Mouse (Mus musculus): ENCODE data around the gene Disc1. TPM values are rescaled to one million over a fixed set of nuclear protein-coding genes. Genes with fewer than 3 reads are reported as not detected.
A peak's percentile ranks its signal among the peaks of the same experiment; 100 is the strongest.

The Disc1 gene
- polyA plus RNA-seq, 1 experiment from 2014 or later = 0.96 TPM

- no peak for DNase-seq (ENCODE audit: low spot score)
- H3K4me3 ChIP-seq (ENCODE audit: low read depth, low read length) = no peak overlapping the region
- no peaks in the 10 kb centered on the region for H3K27me3 ChIP-seq (ENCODE audit: control insufficient read depth, insufficient read depth, low read length)
- H3K27ac ChIP-seq (replicated peaks; ENCODE audit: low read depth, low read length) = no peak overlapping the region
- no peaks in the 10 kb centered on the region for H3K36me3 ChIP-seq (ENCODE audit: control insufficient read depth, insufficient read depth, low read length)
- H3K9me3 ChIP-seq (ENCODE audit: control insufficient read depth, low read length) = no peaks in the 10 kb centered on the region
- H3K9ac ChIP-seq (ENCODE audit: low read length) = no peak overlapping the region
- no peaks in the 10 kb centered on the region for H3K4me1 ChIP-seq (ENCODE audit: control insufficient read depth, insufficient read depth, low read length)
- ATAC-seq (ENCODE audit: insufficient number of reproducible peaks, low FRiP score, low TSS enrichment, low read depth) = no peak
- H3K4me2 ChIP-seq (ENCODE audit: low read depth, severe bottlenecking) = no peak overlapping the region
- WGBS = 93% methylated on average over 4 of the region's 4 CpGs
These were observed 72.5 kb downstream of the Disc1 start for GRCm38 (mm10) chr8:125126482-125126881.

GRCm38 (mm10) chr8:125127621-125128020 is 73.6 kb downstream of the Disc1 start:
- H3K9me3 ChIP-seq (ENCODE audit: control insufficient read depth, low read length) = no peaks in the 10 kb centered on the region
- H3K4me3 ChIP-seq (ENCODE audit: low read depth, low read length) = no peak overlapping the region
- 87% methylated on average over 7 of the region's 7 CpGs for WGBS
- no peak overlapping the region for H3K9ac ChIP-seq (ENCODE audit: low read length)
- ATAC-seq (ENCODE audit: insufficient number of reproducible peaks, low FRiP score, low TSS enrichment, low read depth) = no peak
- H3K4me2 ChIP-seq (ENCODE audit: low read depth, severe bottlenecking) = no peak overlapping the region
- H3K27ac ChIP-seq (replicated peaks; ENCODE audit: low read depth, low read length) = no peak overlapping the region
- H3K4me1 ChIP-seq (ENCODE audit: control insufficient read depth, insufficient read depth, low read length) = peaks cover 2% of the 10 kb centered on the region; the same call in 1 of the 2 replicates
- H3K27me3 ChIP-seq (ENCODE audit: control insufficient read depth, insufficient read depth, low read length) = no peaks in the 10 kb centered on the region
- DNase-seq (ENCODE audit: low spot score) = no peak
- H3K36me3 ChIP-seq (ENCODE audit: control insufficient read depth, insufficient read depth, low read length) = no peaks in the 10 kb centered on the region

- Histone ChIP-seq H3K4me2 (ENCODE audit: low read depth, severe bottlenecking) (no peak overlapping the region), H3K9me3 (ENCODE audit: control insufficient read depth, low read length) (no peaks in the 10 kb centered on the region), H3K27ac (replicated peaks; ENCODE audit: low read depth, low read length) (no peak overlapping the region), H3K4me1 (ENCODE audit: control insufficient read depth, insufficient read depth, low read length) (peaks cover 3% of the 10 kb centered on the region; the same call in 1 of the 2 replicates), H3K36me3 (ENCODE audit: control insufficient read depth, insufficient read depth, low read length) (no peaks in the 10 kb centered on the region), H3K9ac (ENCODE audit: low read length) (no peak overlapping the region), H3K4me3 (ENCODE audit: low read depth, low read length) (no peak overlapping the region), H3K27me3 (ENCODE audit: control insufficient read depth, insufficient read depth, low read length) (no peaks in the 10 kb centered on the region)
- WGBS = 32% methylated on average over 6 of the region's 6 CpGs
- DNase-seq (ENCODE audit: low spot score) = peak; percentile 77
- no peak for ATAC-seq (ENCODE audit: insufficient number of reproducible peaks, low FRiP score, low TSS enrichment, low read depth)
These were observed 74.3 kb downstream of the Disc1 start for GRCm38 (mm10) chr8:125128305-125128704.

- H3K4me2 ChIP-seq (ENCODE audit: low read depth, severe bottlenecking) = no peak overlapping the region
- ATAC-seq (ENCODE audit: insufficient number of reproducible peaks, low FRiP score, low TSS enrichment, low read depth) = no peak
- H3K27me3 ChIP-seq (ENCODE audit: control insufficient read depth, insufficient read depth, low read length) = no peaks in the 10 kb centered on the region
- no peak overlapping the region for H3K9ac ChIP-seq (ENCODE audit: low read length)
- WGBS = 83% methylated on average over 6 of the region's 6 CpGs
- no peak for DNase-seq (ENCODE audit: low spot score)
- no peaks in the 10 kb centered on the region for H3K9me3 ChIP-seq (ENCODE audit: control insufficient read depth, low read length)
- peaks cover 3% of the 10 kb centered on the region; the same call in 1 of the 2 replicates for H3K4me1 ChIP-seq (ENCODE audit: control insufficient read depth, insufficient read depth, low read length)
- no peak overlapping the region for H3K27ac ChIP-seq (replicated peaks; ENCODE audit: low read depth, low read length)
- no peaks in the 10 kb centered on the region for H3K36me3 ChIP-seq (ENCODE audit: control insufficient read depth, insufficient read depth, low read length)
- H3K4me3 ChIP-seq (ENCODE audit: low read depth, low read length) = no peak overlapping the region
These were observed 76.8 kb downstream of the Disc1 start for GRCm38 (mm10) chr8:125130835-125131234.

- Histone ChIP-seq H3K36me3 (ENCODE audit: control insufficient read depth, insufficient read depth, low read length) (no peaks in the 10 kb centered on the region), H3K9ac (ENCODE audit: low read length) (no peak overlapping the region), H3K4me2 (ENCODE audit: low read depth, severe bottlenecking) (no peak overlapping the region), H3K27ac (replicated peaks; ENCODE audit: low read depth, low read length) (no peak overlapping the region), H3K9me3 (ENCODE audit: control insufficient read depth, low read length) (no peaks in the 10 kb centered on the region), H3K27me3 (ENCODE audit: control insufficient read depth, insufficient read depth, low read length) (no peaks in the 10 kb centered on the region), H3K4me1 (ENCODE audit: control insufficient read depth, insufficient read depth, low read length) (peaks cover 3% of the 10 kb centered on the region; the same call in 1 of the 2 replicates), H3K4me3 (ENCODE audit: low read depth, low read length) (no peak overlapping the region)
- WGBS = 82% methylated on average over 7 of the region's 7 CpGs
- DNase-seq (ENCODE audit: low spot score) = no peak
- no peak for ATAC-seq (ENCODE audit: insufficient number of reproducible peaks, low FRiP score, low TSS enrichment, low read depth)
These were observed 77.3 kb downstream of the Disc1 start for GRCm38 (mm10) chr8:125131265-125131664.

- 83% methylated on average over 11 of the region's 11 CpGs for WGBS
- Histone ChIP-seq H3K27me3 (ENCODE audit: control insufficient read depth, insufficient read depth, low read length) (no peaks in the 10 kb centered on the region), H3K9ac (ENCODE audit: low read length) (no peak overlapping the region), H3K4me3 (ENCODE audit: low read depth, low read length) (no peak overlapping the region), H3K4me1 (ENCODE audit: control insufficient read depth, insufficient read depth, low read length) (peaks cover 3% of the 10 kb centered on the region; the same call in 1 of the 2 replicates), H3K27ac (replicated peaks; ENCODE audit: low read depth, low read length) (no peak overlapping the region), H3K36me3 (ENCODE audit: control insufficient read depth, insufficient read depth, low read length) (no peaks in the 10 kb centered on the region), H3K4me2 (ENCODE audit: low read depth, severe bottlenecking) (no peak overlapping the region), H3K9me3 (ENCODE audit: control insufficient read depth, low read length) (no peaks in the 10 kb centered on the region)
- no peak for DNase-seq (ENCODE audit: low spot score)
- ATAC-seq (ENCODE audit: insufficient number of reproducible peaks, low FRiP score, low TSS enrichment, low read depth) = no peak
These were observed 79.7 kb downstream of the Disc1 start for GRCm38 (mm10) chr8:125133685-125134114.

- Histone ChIP-seq H3K4me1 (ENCODE audit: control insufficient read depth, insufficient read depth, low read length) (peaks cover 5% of the 10 kb centered on the region; the same call in 1 of the 2 replicates), H3K27me3 (ENCODE audit: control insufficient read depth, insufficient read depth, low read length) (no peaks in the 10 kb centered on the region), H3K9ac (ENCODE audit: low read length) (no peak overlapping the region), H3K36me3 (ENCODE audit: control insufficient read depth, insufficient read depth, low read length) (no peaks in the 10 kb centered on the region), H3K4me3 (ENCODE audit: low read depth, low read length) (no peak overlapping the region), H3K9me3 (ENCODE audit: control insufficient read depth, low read length) (no peaks in the 10 kb centered on the region), H3K27ac (replicated peaks; ENCODE audit: low read depth, low read length) (no peak overlapping the region), H3K4me2 (ENCODE audit: low read depth, severe bottlenecking) (no peak overlapping the region)
- WGBS = 77% methylated on average over 10 of the region's 10 CpGs
- ATAC-seq (ENCODE audit: insufficient number of reproducible peaks, low FRiP score, low TSS enrichment, low read depth) (no peak), DNase-seq (ENCODE audit: low spot score) (no peak)
These were observed 80.9 kb downstream of the Disc1 start for GRCm38 (mm10) chr8:125134876-125135275.

GRCm38 (mm10) chr8:125139689-125140150 is 85.7 kb downstream of the Disc1 start:
- no peak for ATAC-seq (ENCODE audit: insufficient number of reproducible peaks, low FRiP score, low TSS enrichment, low read depth)
- Histone ChIP-seq H3K4me2 (ENCODE audit: low read depth, severe bottlenecking) (no peak overlapping the region), H3K9ac (ENCODE audit: low read length) (no peak overlapping the region), H3K9me3 (ENCODE audit: control insufficient read depth, low read length) (no peaks in the 10 kb centered on the region), H3K27ac (replicated peaks; ENCODE audit: low read depth, low read length) (no peak overlapping the region), H3K4me1 (ENCODE audit: control insufficient read depth, insufficient read depth, low read length) (0 out of 2 replicates have a peak, but pooled peaks cover 4% of the 10 kb centered on the region), H3K4me3 (ENCODE audit: low read depth, low read length) (no peak overlapping the region), H3K36me3 (ENCODE audit: control insufficient read depth, insufficient read depth, low read length) (no peaks in the 10 kb centered on the region), H3K27me3 (ENCODE audit: control insufficient read depth, insufficient read depth, low read length) (no peaks in the 10 kb centered on the region)
- WGBS = 65% methylated on average over 13 of the region's 13 CpGs
- DNase-seq (ENCODE audit: low spot score) = no peak

- no peaks in the 10 kb centered on the region for H3K36me3 ChIP-seq (ENCODE audit: control insufficient read depth, insufficient read depth, low read length)
- no peak overlapping the region for H3K4me3 ChIP-seq (ENCODE audit: low read depth, low read length)
- 0 out of 2 replicates have a peak, but pooled peaks cover 4% of the 10 kb centered on the region for H3K4me1 ChIP-seq (ENCODE audit: control insufficient read depth, insufficient read depth, low read length)
- H3K9me3 ChIP-seq (ENCODE audit: control insufficient read depth, low read length) = no peaks in the 10 kb centered on the region
- H3K27me3 ChIP-seq (ENCODE audit: control insufficient read depth, insufficient read depth, low read length) = no peaks in the 10 kb centered on the region
- WGBS = 74% methylated on average over 7 of the region's 7 CpGs
- no peak overlapping the region for H3K27ac ChIP-seq (replicated peaks; ENCODE audit: low read depth, low read length)
- no peak overlapping the region for H3K4me2 ChIP-seq (ENCODE audit: low read depth, severe bottlenecking)
- no peak overlapping the region for H3K9ac ChIP-seq (ENCODE audit: low read length)
- ATAC-seq (ENCODE audit: insufficient number of reproducible peaks, low FRiP score, low TSS enrichment, low read depth) (no peak), DNase-seq (ENCODE audit: low spot score) (no peak)
These were observed 87.0 kb downstream of the Disc1 start for GRCm38 (mm10) chr8:125140965-125141364.
